Mouse (Mus musculus) kidney, embryonic 16.5 days (tissue): Measurements from ENCODE around the gene Gm49416. TPM values are rescaled to one million over a fixed set of nuclear protein-coding genes. Genes with fewer than 3 reads are reported as not detected.
"Not testable (repeated sequence)": the region's sequence is repeated elsewhere in the genome, so short reads cannot be mapped to it uniquely, and the experiment has no call there.

ENCODE experiments used
- ATAC-seq: fragments of 200-750 bp; cut with Nextera tagmentation; 2 replicates; pipeline ENCODE4 v1.8.0; 2017; ENCODE audit warnings: moderate TSS enrichment; ENCODE audit not compliant: low FRiP score, low TSS enrichment
- H3K27ac ChIP-seq: fragments of 300-500 bp; sonication (generic); 2 replicates; pipeline ENCODE4 v1.5.1; 2014; ENCODE audit warnings: low read length
- H3K27me3 ChIP-seq: fragments of 300-500 bp; sonication (generic); 2 replicates; pipeline ENCODE4 v1.6.1; 2014; ENCODE audit warnings: low read length, control low read depth, mixed read lengths; ENCODE audit not compliant: insufficient read depth
- H3K36me3 ChIP-seq: fragments of 300-500 bp; sonication (generic); 2 replicates; pipeline ENCODE4 v1.6.1; 2014; ENCODE audit warnings: low read length, control low read depth, mixed read lengths; ENCODE audit not compliant: insufficient read depth
- H3K4me1 ChIP-seq: fragments of 300-500 bp; sonication (generic); 2 replicates; pipeline ENCODE4 v1.6.1; 2014; ENCODE audit warnings: low read length, control low read depth, mixed read lengths; ENCODE audit not compliant: insufficient read depth
- H3K4me2 ChIP-seq: fragments of 300-500 bp; sonication (generic); replicated peaks from 2 replicates; pipeline ENCODE4 v1.6.1; 2014; ENCODE audit warnings: low read depth, low read length
- H3K4me3 ChIP-seq: fragments of 300-500 bp; sonication (generic); 2 replicates; pipeline ENCODE4 v1.5.1; 2014; ENCODE audit warnings: mild to moderate bottlenecking, low read length
- H3K9ac ChIP-seq: fragments of 300-500 bp; sonication (generic); replicated peaks from 2 replicates; pipeline ENCODE4 v1.6.1; 2014; ENCODE audit warnings: low read length
- H3K9me3 ChIP-seq: fragments of 300-500 bp; sonication (generic); 2 replicates; pipeline ENCODE4 v1.6.1; 2016; ENCODE audit warnings: low read length, control low read depth
- WGBS: fragments of 180-500 bp; shearing (Covaris S2); extraction: QIAGEN DNeasy Blood & Tissue Kit; methylation state at CpG from one replicate; pipeline ENCODE4 v1.1.7; 2014; 5-methylcytosine and 5-hydroxymethylcytosine counted together
- polyA plus RNA-seq: library from polyadenylated mRNA; unstranded; fragments of >200 nt; fragmentation: Nextera tagmentation; extraction: Ambion mirVana; gene quantifications from 2 replicates; pipeline ENCODE4 v1.2.1, GENCODE M21; 2015

The Gm49416 gene
- polyA plus RNA-seq, 1 experiment from 2014 or later = 1.2 TPM

DNA sequence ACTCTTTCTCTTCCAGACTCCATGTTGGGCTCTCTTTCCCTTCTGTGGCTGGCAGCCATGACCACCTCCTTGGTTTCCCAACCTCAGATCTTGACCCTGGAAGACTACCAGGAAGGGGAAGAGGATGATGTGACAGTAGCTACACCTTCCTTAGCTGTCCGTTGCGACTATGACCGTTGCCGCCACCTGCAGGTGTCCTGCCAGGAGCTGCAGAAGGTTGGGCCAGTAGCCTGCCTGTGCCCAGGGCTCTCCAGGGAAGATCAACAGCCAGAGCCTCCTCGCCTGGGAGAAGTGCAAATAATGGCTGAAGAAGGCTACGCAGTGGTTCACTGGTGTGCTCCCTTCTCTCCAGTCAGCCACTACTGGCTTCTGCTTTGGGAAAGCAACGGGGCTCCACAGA lies 37.1 kb upstream of the Gm49416 start:
- H3K4me1 ChIP-seq = 0 out of 2 replicates have a peak, but pooled peaks cover 7% of the 10 kb centered on the region
- H3K4me3 ChIP-seq = no peak overlapping the region
- no peaks in the 10 kb centered on the region for H3K27me3 ChIP-seq
- no peak overlapping the region for H3K9ac ChIP-seq
- ATAC-seq = no peak
- peaks cover 9% of the 10 kb centered on the region for H3K36me3 ChIP-seq
- no peak overlapping the region for H3K27ac ChIP-seq
- WGBS = 57% methylated on average over 7 of the region's 7 CpGs
- H3K9me3 ChIP-seq = no peaks in the 10 kb centered on the region
- H3K4me2 ChIP-seq = no peak overlapping the region

DNA sequence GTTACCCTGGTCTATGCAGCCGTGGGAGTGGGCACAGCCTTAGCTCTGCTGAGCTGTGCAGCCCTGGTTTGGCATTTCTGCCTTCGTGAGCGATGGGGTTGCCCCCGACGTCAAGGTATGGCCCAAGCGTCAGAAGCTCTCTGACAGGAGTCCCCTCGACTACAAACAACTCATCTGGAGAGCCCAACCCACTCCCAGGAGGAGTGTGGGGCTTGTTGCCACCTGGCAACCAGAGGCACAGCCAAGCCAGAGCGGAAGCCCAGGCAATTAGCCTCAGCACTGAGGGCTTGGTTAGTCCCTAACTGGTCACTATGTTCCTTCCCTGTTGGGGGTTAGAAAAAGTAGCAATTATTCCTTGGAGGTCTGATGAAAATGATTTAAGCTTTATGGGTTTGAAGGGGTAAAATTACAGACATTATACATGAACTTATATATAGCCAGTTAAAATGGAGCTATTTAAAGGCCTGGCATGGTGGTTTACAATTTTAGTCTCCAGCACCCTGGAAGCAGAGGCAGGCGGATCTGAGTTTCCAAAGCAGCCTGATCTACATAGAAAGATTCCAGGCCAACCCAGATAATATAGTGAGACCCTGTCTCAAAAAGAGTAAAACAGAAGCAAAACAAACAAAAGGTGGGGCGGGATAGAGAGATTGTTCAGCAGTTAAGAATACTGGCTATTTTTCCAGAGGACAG lies 36.3 kb upstream of the Gm49416 start:
- Histone ChIP-seq H3K4me2 (no peak overlapping the region), H3K36me3 (peaks cover 3% of the 10 kb centered on the region; the same call in 1 of the 2 replicates), H3K9ac (no peak overlapping the region), H3K27ac (no peak overlapping the region), H3K27me3 (no peaks in the 10 kb centered on the region), H3K9me3 (no peaks in the 10 kb centered on the region), H3K4me1 (0 out of 2 replicates have a peak, but pooled peaks cover 7% of the 10 kb centered on the region), H3K4me3 (no peak overlapping the region)
- 52% methylated on average over 10 of the region's 10 CpGs for WGBS
- no peak for ATAC-seq

DNA sequence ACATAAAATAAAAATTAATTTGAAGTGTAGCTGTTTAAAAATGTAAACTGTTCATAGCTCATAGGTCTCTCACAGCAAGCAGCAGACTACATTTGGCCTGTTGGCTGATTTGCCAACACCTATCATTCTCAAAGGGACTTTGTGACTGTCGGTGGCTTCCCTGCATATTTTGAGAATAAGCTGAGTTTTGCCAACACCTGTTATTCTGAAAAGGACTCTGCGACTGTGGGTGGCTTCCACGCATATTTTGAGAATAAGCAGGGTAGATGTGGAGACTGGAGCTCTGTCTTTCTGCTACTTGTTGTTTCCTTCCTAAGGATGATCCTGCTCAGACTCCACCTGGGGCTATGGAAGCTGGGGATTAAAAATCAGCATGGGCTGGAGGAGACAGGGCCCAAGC lies 35.6 kb upstream of the Gm49416 start:
- H3K36me3 ChIP-seq = no peaks in the 10 kb centered on the region
- no peak overlapping the region for H3K27ac ChIP-seq
- no peak overlapping the region for H3K4me2 ChIP-seq
- H3K27me3 ChIP-seq = no peaks in the 10 kb centered on the region
- H3K9ac ChIP-seq = no peak overlapping the region
- H3K9me3 ChIP-seq = no peaks in the 10 kb centered on the region
- 83% methylated on average over 3 of the region's 3 CpGs for WGBS
- ATAC-seq = no peak
- 0 out of 2 replicates have a peak, but pooled peaks cover 7% of the 10 kb centered on the region for H3K4me1 ChIP-seq
- no peak overlapping the region for H3K4me3 ChIP-seq

- Histone ChIP-seq H3K4me2 (no peak overlapping the region), H3K4me3 (no peak overlapping the region), H3K9ac (no peak overlapping the region), H3K27ac (no peak overlapping the region), H3K36me3 (no peaks in the 10 kb centered on the region), H3K27me3 (no peaks in the 10 kb centered on the region), H3K4me1 (no peaks in the 10 kb centered on the region), H3K9me3 (no peaks in the 10 kb centered on the region)
- ATAC-seq = no peak
- WGBS = 39% methylated on average over 4 of the region's 4 CpGs
These were observed 31.0 kb upstream of the Gm49416 start for GRCm38 (mm10) chr19:8857689-8858088.

GRCm38 (mm10) chr19:8859018-8859417 lies 29.7 kb upstream of the Gm49416 start:
- H3K9me3 ChIP-seq = no peaks in the 10 kb centered on the region
- H3K4me3 ChIP-seq = no peak overlapping the region
- 16% methylated on average over 1 of the region's 1 CpGs for WGBS
- no peak overlapping the region for H3K4me2 ChIP-seq
- H3K9ac ChIP-seq = no peak overlapping the region
- no peaks in the 10 kb centered on the region for H3K4me1 ChIP-seq
- no peaks in the 10 kb centered on the region for H3K27me3 ChIP-seq
- ATAC-seq = no peak
- H3K36me3 ChIP-seq = no peaks in the 10 kb centered on the region
- H3K27ac ChIP-seq = no peak overlapping the region

GRCm38 (mm10) chr19:8864265-8864664 lies 24.5 kb upstream of the Gm49416 start:
- Histone ChIP-seq H3K4me3 (no peak overlapping the region), H3K36me3 (no peaks in the 10 kb centered on the region), H3K4me2 (no peak overlapping the region), H3K9me3 (no peaks in the 10 kb centered on the region), H3K9ac (no peak overlapping the region), H3K4me1 (no peaks in the 10 kb centered on the region), H3K27ac (no peak overlapping the region), H3K27me3 (no peaks in the 10 kb centered on the region)
- no peak for ATAC-seq
- 85% methylated on average over 6 of the region's 6 CpGs for WGBS

GRCm38 (mm10) chr19:8870381-8870780 lies 18.3 kb upstream of the Gm49416 start:
- peak overlapping the region; percentile 99; the same call in 1 of the 2 replicates for H3K4me3 ChIP-seq
- not testable (repeated sequence) for H3K9ac ChIP-seq, ATAC-seq, H3K9me3 ChIP-seq, H3K27ac ChIP-seq, H3K27me3 ChIP-seq
- 83% methylated on average over 3 of the region's 3 CpGs for WGBS
- peaks cover 21% of the 10 kb centered on the region for H3K36me3 ChIP-seq
- peak overlapping the region; percentile 90 for H3K4me2 ChIP-seq
- H3K4me1 ChIP-seq = peaks cover 10% of the 10 kb centered on the region

DNA sequence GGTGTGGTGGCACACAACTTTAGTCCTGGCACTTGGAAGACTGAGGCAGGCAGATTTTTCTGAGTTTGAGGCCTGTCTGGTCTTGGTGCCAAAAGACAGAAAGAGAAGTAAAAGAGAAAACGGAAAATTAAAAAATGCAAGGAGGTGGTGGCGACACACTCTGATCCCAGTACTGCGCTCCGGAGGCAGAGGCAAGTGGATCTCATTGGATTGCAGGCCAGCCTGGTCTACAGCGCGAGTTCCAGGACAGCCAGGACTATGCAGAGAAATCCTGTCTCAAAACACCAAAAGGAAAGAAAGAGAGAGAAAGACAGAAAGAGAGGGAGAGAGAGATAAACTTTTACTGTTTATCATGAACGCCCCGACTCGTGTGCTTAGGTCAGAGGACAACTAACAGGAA lies 17.9 kb upstream of the Gm49416 start:
- Histone ChIP-seq H3K4me2 (peak overlapping the region; percentile 90), H3K9ac (peak overlapping the region; percentile 99), H3K27ac (peak overlapping the region; percentile 81), H3K4me3 (peak overlapping the region; percentile 99), H3K36me3 (peaks cover 26% of the 10 kb centered on the region), H3K9me3 (no peaks in the 10 kb centered on the region), H3K4me1 (peaks cover 10% of the 10 kb centered on the region), H3K27me3 (no peaks in the 10 kb centered on the region)
- no peak; the same call in 1 of the 2 replicates for ATAC-seq
- WGBS = 45% methylated on average over 9 of the region's 9 CpGs

GRCm38 (mm10) chr19:8871267-8872186 lies 17.2 kb upstream of the Gm49416 start, which contains the start of gene Ubxn1:
TSS of gene Ubxn1 (plus strand) at chr19:8871496.
- no peaks in the 10 kb centered on the region for H3K27me3 ChIP-seq
- WGBS = under 1% methylated on average over 59 of the region's 59 CpGs
- ATAC-seq = peak; percentile 96

More at GRCm38 (mm10) chr19:8871267-8872186, 17.2 kb upstream of the Gm49416 start, which contains the start of gene Ubxn1:
- H3K4me3 ChIP-seq = peak within 1 kb of the TSS; percentile 99
- peaks cover 31% of the 10 kb centered on the region for H3K36me3 ChIP-seq
- peaks cover 10% of the 10 kb centered on the region for H3K4me1 ChIP-seq
- peak within 1 kb of the TSS; percentile 90 for H3K4me2 ChIP-seq
- peak within 1 kb of the TSS; percentile 99 for H3K9ac ChIP-seq
- H3K27ac ChIP-seq = peak within 1 kb of the TSS; percentile 89
- no peaks in the 10 kb centered on the region for H3K9me3 ChIP-seq
